Mouse (Mus musculus): ENCODE results near the gene Dpp9. TPM values are rescaled to one million over a fixed set of nuclear protein-coding genes. Genes with fewer than 3 reads are reported as not detected.
A peak's percentile ranks its signal among the peaks of the same experiment; 100 is the strongest.

Dpp9 gene
- polyA plus RNA-seq, 1 experiment from 2014 or later = 19.6 TPM

DNA sequence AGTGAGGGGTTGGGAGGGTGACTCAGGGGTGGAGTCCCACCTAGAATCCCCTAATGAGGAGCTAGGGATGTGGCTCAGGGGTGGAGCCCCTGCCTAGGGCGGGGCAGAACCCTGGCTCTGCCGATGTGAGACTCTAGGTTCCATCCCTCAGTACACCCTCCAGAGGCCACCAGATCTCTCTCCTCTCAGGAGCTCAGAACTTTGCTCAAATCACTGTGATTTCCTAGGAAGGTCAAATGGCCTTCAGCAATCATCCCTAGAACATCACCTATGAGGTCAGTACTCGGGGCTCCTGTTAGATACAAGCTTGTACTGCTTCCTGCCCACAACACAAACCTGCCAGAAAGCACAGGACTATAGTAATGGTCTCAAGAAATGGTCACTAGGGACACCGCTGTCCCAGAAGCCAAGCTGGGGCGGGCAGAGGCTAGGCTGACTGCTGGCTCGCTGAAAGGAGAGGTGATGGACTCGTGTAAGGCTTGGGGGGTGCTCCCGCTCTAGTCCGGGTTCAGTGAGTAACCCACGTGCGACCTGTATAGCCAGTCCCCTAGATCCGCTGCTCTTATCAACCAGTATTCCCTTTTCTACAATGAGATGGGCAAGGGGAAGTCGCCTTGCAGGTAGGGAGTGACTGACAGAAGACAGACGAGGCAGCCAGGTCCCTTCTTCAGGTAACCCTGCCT lies 35.6 kb downstream of the Dpp9 start:
- H3K9me3 ChIP-seq (replicated peaks) = no peaks in the 10 kb centered on the region
- peak overlapping the region; percentile 90 for H3K9ac ChIP-seq
- H3K4me2 ChIP-seq = peak overlapping the region; percentile 80
- H3K4me1 ChIP-seq (replicated peaks) = peaks cover 37% of the 10 kb centered on the region
- H3K27me3 ChIP-seq = no peaks in the 10 kb centered on the region
- peak overlapping the region; percentile 83 for H3K27ac ChIP-seq
- peak; percentile 72 for ATAC-seq (ENCODE audit: low read depth)
- peaks cover 61% of the 10 kb centered on the region for H3K36me3 ChIP-seq
- 0% methylated on average over 14 of the region's 14 CpGs for WGBS (ENCODE audit: insufficient replicate concordance)
- peak overlapping the region; percentile 92 for H3K4me3 ChIP-seq (replicated peaks)
- DNase-seq = peak; percentile 26

DNA sequence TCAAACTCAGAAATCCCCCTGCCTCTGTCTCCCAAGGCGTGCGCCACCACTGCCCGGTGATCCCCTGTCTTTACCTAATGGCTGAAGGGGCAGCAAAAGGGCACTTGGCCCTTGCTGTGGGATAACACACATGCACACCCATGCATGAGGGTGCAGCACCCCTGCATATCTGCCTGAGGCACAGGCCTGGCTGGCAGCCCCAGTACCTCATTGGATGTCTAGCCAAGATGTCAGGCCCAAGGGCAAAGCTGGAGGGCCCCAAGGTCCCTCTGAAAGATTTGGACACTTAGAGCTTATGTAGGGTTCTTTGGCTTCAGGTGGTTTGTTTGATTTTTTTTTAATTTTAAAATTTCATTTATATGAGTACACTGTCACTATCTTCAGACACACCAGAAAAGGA lies 43.3 kb downstream of the Dpp9 start:
- no peaks in the 10 kb centered on the region for H3K9me3 ChIP-seq (replicated peaks)
- 94% methylated on average over 3 of the region's 3 CpGs for WGBS (ENCODE audit: insufficient replicate concordance)
- H3K27ac ChIP-seq = no peak overlapping the region
- H3K27me3 ChIP-seq = no peaks in the 10 kb centered on the region
- peaks cover 10% of the 10 kb centered on the region for H3K4me1 ChIP-seq (replicated peaks)
- H3K4me3 ChIP-seq (replicated peaks) = no peak overlapping the region
- H3K9ac ChIP-seq = no peak overlapping the region
- DNase-seq (no peak), ATAC-seq (ENCODE audit: low read depth) (no peak)
- no peak overlapping the region for H3K4me2 ChIP-seq
- H3K36me3 ChIP-seq = peaks cover 50% of the 10 kb centered on the region

DNA sequence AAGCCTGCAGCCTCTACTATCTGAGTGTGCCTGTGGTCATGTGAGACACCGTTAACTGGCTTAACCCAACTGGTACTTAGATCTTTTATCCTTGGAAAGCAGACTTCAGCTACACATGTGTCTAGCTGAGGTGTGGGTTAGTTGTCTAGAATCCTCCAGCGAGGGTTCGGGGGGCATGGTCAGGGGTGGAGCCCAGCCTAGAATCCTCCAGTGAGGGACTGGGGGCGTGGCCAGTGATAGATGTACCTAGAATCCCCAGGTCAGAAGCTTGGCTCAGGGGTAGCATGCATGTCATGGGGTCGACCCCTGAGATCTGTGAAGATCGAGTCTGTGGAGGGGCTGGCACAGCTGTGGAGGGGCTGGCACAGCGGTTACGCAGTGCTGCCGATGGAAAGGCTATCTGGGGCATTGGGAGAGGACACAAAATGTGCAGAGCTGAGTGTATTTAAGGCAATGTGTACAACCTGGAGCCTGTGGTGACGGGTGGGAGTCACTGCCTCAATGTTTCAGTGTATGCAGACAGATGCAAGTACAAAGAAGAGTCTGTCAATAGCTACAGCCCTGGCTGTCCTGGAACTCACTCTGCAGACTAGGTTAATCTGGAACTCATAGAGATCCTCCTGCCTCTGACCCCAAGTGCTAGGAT lies 45.2 kb downstream of the Dpp9 start:
- H3K9me3 ChIP-seq (replicated peaks) = no peaks in the 10 kb centered on the region
- WGBS (ENCODE audit: insufficient replicate concordance) = 56% methylated on average over 10 of the region's 10 CpGs
- peaks cover 31% of the 10 kb centered on the region for H3K36me3 ChIP-seq
- H3K4me2 ChIP-seq = no peak overlapping the region
- no peak overlapping the region for H3K4me3 ChIP-seq (replicated peaks)
- DNase-seq (no peak), ATAC-seq (ENCODE audit: low read depth) (no peak)
- H3K4me1 ChIP-seq (replicated peaks) = peaks cover 26% of the 10 kb centered on the region
- no peaks in the 10 kb centered on the region for H3K27me3 ChIP-seq
- no peak overlapping the region for H3K27ac ChIP-seq
- H3K9ac ChIP-seq = no peak overlapping the region

DNA sequence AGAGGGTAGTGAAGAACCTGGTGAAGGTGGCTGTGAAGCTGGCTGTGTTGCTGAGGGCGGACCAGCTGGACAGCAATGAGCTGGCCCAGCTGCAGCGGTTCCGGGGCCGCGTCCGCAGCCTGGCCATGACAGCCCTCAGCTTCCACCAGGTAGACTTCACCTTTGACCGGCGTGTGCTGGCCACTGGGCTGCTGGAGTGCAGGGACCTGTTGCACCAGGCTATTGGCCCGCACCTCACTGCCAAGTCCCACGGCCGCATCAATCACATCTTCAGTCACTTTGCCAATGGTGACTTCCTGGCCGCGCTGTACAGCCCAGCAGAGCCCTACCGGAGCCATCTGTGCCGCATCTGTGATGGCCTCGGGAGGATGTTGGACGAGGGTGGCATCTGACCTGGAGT lies 46.8 kb downstream of the Dpp9 start:
- DNase-seq (no peak), ATAC-seq (ENCODE audit: low read depth) (no peak)
- Histone ChIP-seq H3K4me3 (replicated peaks) (no peak overlapping the region), H3K9ac (no peak overlapping the region), H3K4me2 (no peak overlapping the region), H3K27me3 (no peaks in the 10 kb centered on the region), H3K36me3 (peaks cover 16% of the 10 kb centered on the region), H3K9me3 (replicated peaks) (no peaks in the 10 kb centered on the region), H3K4me1 (replicated peaks) (peaks cover 27% of the 10 kb centered on the region), H3K27ac (no peak overlapping the region)
- 81% methylated on average over 17 of the region's 17 CpGs for WGBS (ENCODE audit: insufficient replicate concordance)

DNA sequence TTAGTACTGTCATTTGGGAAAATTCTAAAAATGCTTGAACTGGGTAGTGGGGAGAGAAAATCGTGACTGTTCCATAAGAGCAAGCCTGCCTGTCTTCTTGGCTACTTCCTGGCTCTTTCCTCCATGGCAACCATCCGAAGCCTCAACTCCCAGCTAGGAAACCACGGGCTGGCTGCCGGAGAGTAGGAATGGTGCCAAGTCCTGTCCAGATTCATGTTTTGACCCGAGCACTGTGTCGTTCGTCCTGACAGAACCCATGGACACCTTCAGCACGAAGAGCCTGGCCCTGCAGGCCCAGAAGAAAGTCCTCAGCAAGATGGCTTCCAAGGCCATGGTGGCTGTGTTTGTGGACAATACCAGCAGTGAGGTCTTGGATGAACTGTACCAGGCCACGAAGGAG lies 47.2 kb downstream of the Dpp9 start:
- H3K4me2 ChIP-seq = no peak overlapping the region
- H3K36me3 ChIP-seq = peaks cover 12% of the 10 kb centered on the region
- H3K9ac ChIP-seq = no peak overlapping the region
- no peak overlapping the region for H3K27ac ChIP-seq
- ATAC-seq (ENCODE audit: low read depth) (no peak), DNase-seq (no peak)
- no peaks in the 10 kb centered on the region for H3K9me3 ChIP-seq (replicated peaks)
- no peaks in the 10 kb centered on the region for H3K27me3 ChIP-seq
- peaks cover 27% of the 10 kb centered on the region for H3K4me1 ChIP-seq (replicated peaks)
- 69% methylated on average over 9 of the region's 9 CpGs for WGBS (ENCODE audit: insufficient replicate concordance)
- H3K4me3 ChIP-seq (replicated peaks) = no peak overlapping the region

DNA sequence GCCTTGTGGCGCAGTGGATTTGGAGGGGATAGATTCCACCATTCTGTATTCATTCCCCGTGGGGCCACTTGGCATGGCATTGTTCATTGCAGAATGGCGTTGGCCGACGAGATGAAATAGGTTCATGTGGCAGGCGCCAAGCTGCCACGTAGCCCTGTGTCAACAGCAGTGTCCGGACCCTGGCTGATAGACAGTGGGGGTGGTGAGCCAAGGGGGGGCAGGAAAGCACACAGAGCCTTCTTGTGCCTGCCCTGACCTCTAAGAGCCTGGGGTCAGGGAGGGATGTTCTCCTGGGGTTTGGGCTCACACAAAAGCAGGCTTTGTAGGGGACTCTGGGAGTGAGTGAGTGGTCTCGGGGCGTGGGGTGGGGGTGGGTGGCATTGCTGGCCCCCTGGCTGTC lies 48.1 kb downstream of the Dpp9 start:
- H3K4me3 ChIP-seq (replicated peaks) = no peak overlapping the region
- ATAC-seq (ENCODE audit: low read depth) (no peak; the same call in 1 of the 2 replicates), DNase-seq (no peak)
- H3K27ac ChIP-seq = 0 out of 2 replicates have a peak overlapping the region, but pooled peaks have one; percentile 13
- H3K9me3 ChIP-seq (replicated peaks) = no peaks in the 10 kb centered on the region
- H3K4me2 ChIP-seq = no peak overlapping the region
- H3K27me3 ChIP-seq = no peaks in the 10 kb centered on the region
- peaks cover 7% of the 10 kb centered on the region for H3K36me3 ChIP-seq
- H3K9ac ChIP-seq = no peak overlapping the region
- peaks cover 27% of the 10 kb centered on the region for H3K4me1 ChIP-seq (replicated peaks)
- 69% methylated on average over 10 of the region's 10 CpGs for whole genome bisulfite sequencing (ENCODE audit: insufficient replicate concordance)

DNA sequence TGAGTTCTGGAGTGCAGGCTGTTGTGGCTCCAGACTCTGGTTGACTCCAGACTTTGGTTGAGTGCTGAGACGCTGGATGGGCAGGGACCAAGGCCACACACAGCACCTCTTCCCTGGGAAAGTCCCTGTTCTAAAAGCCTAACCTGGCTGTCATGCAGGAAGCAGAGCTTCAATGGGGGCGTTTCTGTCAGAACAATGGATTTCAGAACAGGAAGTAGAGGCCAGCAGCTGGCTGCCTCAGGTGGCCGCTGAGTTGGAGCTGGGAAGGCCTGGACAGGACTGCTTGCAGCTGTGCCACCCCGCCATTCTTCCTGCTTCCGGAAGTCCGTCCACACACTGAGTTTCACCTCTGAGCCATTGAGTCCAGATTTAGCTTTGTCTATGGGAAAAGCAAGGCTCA lies 48.9 kb downstream of the Dpp9 start:
- Histone ChIP-seq H3K4me2 (no peak overlapping the region), H3K9ac (no peak overlapping the region), H3K4me1 (replicated peaks) (peaks cover 34% of the 10 kb centered on the region), H3K36me3 (no peaks in the 10 kb centered on the region), H3K4me3 (replicated peaks) (no peak overlapping the region), H3K27me3 (no peaks in the 10 kb centered on the region), H3K9me3 (replicated peaks) (no peaks in the 10 kb centered on the region), H3K27ac (no peak overlapping the region)
- no peak for DNase-seq
- ATAC-seq (ENCODE audit: low read depth) = peak; percentile 12; the same call in 1 of the 2 replicates
- 36% methylated on average over 6 of the region's 6 CpGs for WGBS (ENCODE audit: insufficient replicate concordance)

DNA sequence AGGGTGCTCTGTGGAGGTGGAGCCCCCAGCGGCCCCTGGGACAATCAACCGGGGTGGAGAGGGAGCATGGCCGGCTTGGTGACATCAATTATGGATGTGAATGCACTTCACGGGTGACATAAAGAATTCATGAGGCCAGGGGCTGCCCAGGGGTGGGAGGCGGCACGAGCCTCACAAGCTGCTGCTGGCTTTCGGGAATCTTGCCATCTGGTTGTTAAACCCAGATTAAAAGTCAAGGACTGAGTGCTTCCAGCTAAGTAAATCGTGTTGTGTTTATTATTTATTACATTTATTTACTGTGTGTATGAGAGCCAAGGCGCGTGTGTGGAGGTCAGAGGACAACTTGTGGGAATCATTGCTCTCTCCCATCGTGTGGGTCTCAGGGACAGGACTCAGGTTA lies 53.0 kb downstream of the Dpp9 start:
- Histone ChIP-seq H3K4me2 (no peak overlapping the region), H3K4me3 (replicated peaks) (no peak overlapping the region), H3K27ac (no peak overlapping the region), H3K9me3 (replicated peaks) (no peaks in the 10 kb centered on the region), H3K4me1 (replicated peaks) (peaks cover 55% of the 10 kb centered on the region), H3K27me3 (peaks cover 8% of the 10 kb centered on the region; the same call in 1 of the 2 replicates), H3K9ac (no peak overlapping the region), H3K36me3 (no peaks in the 10 kb centered on the region)
- WGBS (ENCODE audit: insufficient replicate concordance) = 77% methylated on average over 11 of the region's 11 CpGs
- DNase-seq (no peak), ATAC-seq (ENCODE audit: low read depth) (no peak)

DNA sequence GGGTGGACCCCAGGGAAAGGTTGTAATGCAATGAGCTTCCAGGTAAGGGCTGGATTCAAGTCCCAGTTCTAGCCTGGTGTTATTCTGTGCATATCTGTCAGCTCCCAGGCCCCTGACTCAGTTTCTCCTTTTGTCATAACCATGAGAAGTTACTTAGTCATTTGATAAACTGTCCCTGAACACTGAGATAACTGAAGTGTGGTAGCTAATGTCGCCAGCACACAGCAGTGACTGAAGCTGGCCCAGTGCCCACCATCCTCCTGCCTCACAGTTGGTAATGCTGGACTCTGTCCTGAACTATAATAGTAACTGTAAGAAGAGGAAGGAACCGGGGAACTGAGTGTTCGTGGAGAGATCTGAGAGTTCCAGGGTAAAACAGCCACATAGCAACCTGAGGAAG lies 54.2 kb downstream of the Dpp9 start:
- H3K4me2 ChIP-seq = no peak overlapping the region
- H3K9ac ChIP-seq = no peak overlapping the region
- peaks cover 10% of the 10 kb centered on the region for H3K27me3 ChIP-seq
- H3K4me3 ChIP-seq (replicated peaks) = no peak overlapping the region
- H3K9me3 ChIP-seq (replicated peaks) = no peaks in the 10 kb centered on the region
- no peaks in the 10 kb centered on the region for H3K36me3 ChIP-seq
- H3K27ac ChIP-seq = no peak overlapping the region
- H3K4me1 ChIP-seq (replicated peaks) = peaks cover 44% of the 10 kb centered on the region
- DNase-seq (no peak), ATAC-seq (ENCODE audit: low read depth) (no peak)
- 39% methylated on average over 3 of the region's 3 CpGs for WGBS (ENCODE audit: insufficient replicate concordance)

DNA sequence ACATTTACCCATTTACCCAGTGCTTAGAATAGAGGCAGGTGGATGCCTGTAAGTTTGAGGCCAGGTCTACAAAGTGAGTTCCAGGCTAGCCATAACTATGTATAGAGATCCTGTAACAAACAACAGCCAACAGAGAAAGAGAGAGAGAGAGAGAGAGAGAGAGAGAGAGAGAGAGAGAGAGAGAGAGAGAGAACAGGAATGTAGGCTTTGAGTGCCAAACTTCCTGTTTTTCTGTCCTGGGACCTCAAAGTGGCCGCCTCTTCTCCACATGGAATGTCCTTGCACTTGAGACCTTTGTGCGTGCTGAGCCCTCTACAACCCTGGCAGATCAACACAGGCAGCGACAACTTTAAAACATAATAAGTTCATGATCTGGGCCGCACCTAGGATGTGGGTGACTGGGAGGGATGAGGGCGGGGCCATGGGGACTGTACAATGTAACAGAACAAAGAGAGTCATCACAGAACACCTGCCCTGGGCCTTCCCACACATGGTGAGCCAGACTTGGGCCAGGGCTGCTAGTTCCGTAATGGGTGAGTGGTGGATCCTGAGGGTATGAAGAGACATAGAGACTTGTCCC lies 55.1 kb downstream of the Dpp9 start:
- 62% methylated on average over 6 of the region's 6 CpGs for WGBS (ENCODE audit: insufficient replicate concordance)
- H3K9ac ChIP-seq = no peak overlapping the region
- no peak overlapping the region for H3K27ac ChIP-seq
- DNase-seq (no peak), ATAC-seq (ENCODE audit: low read depth) (no peak)
- H3K4me2 ChIP-seq = no peak overlapping the region; the same call in 1 of the 2 replicates
- H3K4me1 ChIP-seq (replicated peaks) = peaks cover 38% of the 10 kb centered on the region
- H3K9me3 ChIP-seq (replicated peaks) = no peaks in the 10 kb centered on the region
- H3K36me3 ChIP-seq = no peaks in the 10 kb centered on the region
- no peak overlapping the region for H3K4me3 ChIP-seq (replicated peaks)
- peaks cover 17% of the 10 kb centered on the region for H3K27me3 ChIP-seq

DNA sequence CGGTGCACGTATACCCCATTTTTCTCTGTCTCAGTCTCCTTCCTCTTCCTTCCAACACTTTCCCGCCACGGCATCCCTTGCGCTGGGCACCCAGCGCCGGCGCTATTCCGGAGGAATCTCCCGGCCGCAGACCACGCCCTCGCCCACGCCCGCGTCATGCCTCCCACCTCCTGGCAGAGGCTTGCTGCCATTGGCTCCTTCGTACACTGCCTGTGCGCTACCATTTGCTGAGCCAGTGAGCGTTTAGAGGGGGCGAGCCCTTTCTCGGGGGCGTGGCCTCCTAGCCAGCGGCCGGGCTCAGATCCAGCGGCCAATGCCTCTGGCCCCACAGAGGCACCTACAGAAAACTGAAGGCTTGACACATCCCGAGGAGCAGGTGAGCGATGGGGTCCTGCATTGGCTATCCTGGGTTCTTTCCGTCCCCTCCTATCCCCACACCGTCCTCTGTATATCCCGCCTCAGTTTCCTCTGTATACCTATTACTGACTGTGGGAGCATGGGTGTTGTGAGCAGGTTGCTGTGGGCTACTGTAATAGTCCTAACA lies 56.4 kb downstream of the Dpp9 start, which contains the start of gene Tnfaip8l1:
Gene Tnfaip8l1, plus strand, starts transcription at position 247 of the 544 bp plus-strand sequence.
- H3K27me3 ChIP-seq = peaks cover 30% of the 10 kb centered on the region
- ATAC-seq (ENCODE audit: low read depth) = peak; percentile 97

More for the DNA sequence above, 56.4 kb downstream of the Dpp9 start, which contains the start of gene Tnfaip8l1:
- no peaks in the 10 kb centered on the region for H3K36me3 ChIP-seq
- peak within 1 kb of the TSS; percentile 76 for H3K4me2 ChIP-seq
- peak within 1 kb of the TSS; percentile 60 for H3K9ac ChIP-seq
- no peak within 1 kb of the TSS for H3K27ac ChIP-seq
- 1% methylated on average over 30 of the region's 30 CpGs for WGBS (ENCODE audit: insufficient replicate concordance)
- no peaks in the 10 kb centered on the region for H3K9me3 ChIP-seq (replicated peaks)
- DNase-seq = peak; percentile 92
- H3K4me1 ChIP-seq (replicated peaks) = peaks cover 36% of the 10 kb centered on the region
- H3K4me3 ChIP-seq (replicated peaks) = peak within 1 kb of the TSS; percentile 54

Data from liver, embryonic 13.5 days (tissue).